Mouse (Mus musculus) bone marrow, adult 2 months (tissue): Measurements from ENCODE around the gene Gm17455. TPM values are rescaled to one million over a fixed set of nuclear protein-coding genes. Genes with fewer than 3 reads are reported as not detected.

Experiments
- H3K27ac ChIP-seq: fragments of 200-500 bp; 2 replicates; pipeline ENCODE4 v1.5.1; 2012; ENCODE audit warnings: low read depth, mild to moderate bottlenecking, control low read depth, inconsistent platforms, low read length; ENCODE audit not compliant: control insufficient read depth, poor library complexity, insufficient read depth
- H3K4me1 ChIP-seq: fragments of 200-500 bp; 2 replicates; pipeline ENCODE4 v1.6.1; 2011; ENCODE audit warnings: low read length; ENCODE audit not compliant: control insufficient read depth, insufficient read depth
- H3K4me3 ChIP-seq: fragments of 200-500 bp; replicated peaks from 2 replicates; pipeline ENCODE3; 2011; ENCODE audit warnings: mild to moderate bottlenecking, low read depth, low read length, control low read depth; ENCODE audit not compliant: control insufficient read depth
- CTCF ChIP-seq: fragments of 200-500 bp; IDR thresholded peaks from 2 replicates; pipeline ENCODE4 v1.5.1; 2011; ENCODE audit warnings: low read length, control low read depth; ENCODE audit not compliant: control insufficient read depth, insufficient read depth
- POLR2A ChIP-seq: fragments of 200-500 bp; IDR thresholded peaks from 2 replicates; pipeline ENCODE4 v1.6.1; 2011; ENCODE audit warnings: low read depth, mild to moderate bottlenecking, control low read depth, low read length, borderline replicate concordance; ENCODE audit not compliant: control insufficient read depth
- WGBS: fragments of 180-500 bp; shearing (Covaris S2); methylation state at CpG from one replicate; pipeline ENCODE4 v1.1.7; 2018; 5-methylcytosine and 5-hydroxymethylcytosine counted together
- polyA plus RNA-seq: library from polyadenylated mRNA; stranded (reverse); fragments of >200 nt; gene quantifications from 2 replicates; pipeline ENCODE4 v1.2.4, GENCODE M21; 2011; ENCODE audit warnings: low replicate concordance; ENCODE audit not compliant: missing spikeins, insufficient read depth, insufficient read length

Gene Gm17455
- polyA plus RNA-seq, 1 experiment = 6.0 TPM

DNA sequence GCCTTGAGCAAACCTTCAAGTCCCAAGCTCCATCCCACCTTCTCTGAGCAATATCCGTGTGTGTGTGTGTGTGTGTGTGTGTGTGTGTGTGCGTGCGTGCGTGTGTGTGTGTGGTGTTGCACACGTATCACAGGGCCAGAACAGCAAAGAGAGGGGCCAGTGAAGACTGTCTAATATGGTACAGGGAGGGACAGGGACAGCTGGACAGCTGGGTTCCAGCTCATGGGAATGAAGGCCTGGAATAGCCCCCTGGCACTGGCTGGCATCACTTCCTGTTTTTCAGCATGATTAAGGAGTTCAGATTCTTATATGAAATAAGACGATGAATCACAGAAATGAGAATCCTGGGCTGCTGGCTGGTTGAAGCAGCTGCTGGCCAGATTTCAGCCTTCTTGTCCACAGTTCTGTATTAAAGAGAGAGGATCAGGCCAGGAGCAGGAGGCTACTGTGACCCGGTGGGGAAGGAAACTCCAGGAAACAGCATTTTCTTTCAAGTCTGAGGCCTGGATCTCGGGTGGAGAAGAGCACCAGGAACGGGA is 20.0 kb upstream of the Gm17455 start:
- H3K27ac ChIP-seq = peak overlapping the region; percentile 26; the same call in 1 of the 2 replicates
- peaks cover 12% of the 10 kb centered on the region for H3K4me1 ChIP-seq
- H3K4me3 ChIP-seq = no peak overlapping the region
- TF ChIP-seq CTCF (no peak), POLR2A (no peak)
- 66% methylated on average over 9 of the region's 9 CpGs for WGBS

DNA sequence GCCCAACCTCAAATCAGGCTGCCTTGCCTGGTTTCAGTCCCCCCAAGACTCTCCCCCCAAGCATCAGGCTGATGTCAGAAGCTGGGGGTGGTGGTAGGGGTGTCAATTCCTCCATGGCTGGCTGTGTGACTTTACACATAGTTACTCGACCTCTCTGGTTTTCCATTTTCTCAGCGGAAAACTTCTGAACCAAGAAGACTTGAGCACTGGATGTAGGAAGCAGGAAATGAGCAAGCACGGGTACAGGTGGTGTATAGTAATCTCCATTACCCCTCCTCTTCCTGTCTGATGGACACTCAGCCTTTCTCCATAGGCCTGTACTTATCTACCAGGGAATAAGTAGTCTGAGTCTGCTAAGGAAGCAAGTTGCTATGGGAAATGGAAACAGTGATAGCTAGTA is 19.3 kb upstream of the Gm17455 start:
- H3K4me1 ChIP-seq = peaks cover 8% of the 10 kb centered on the region
- no peak overlapping the region for H3K4me3 ChIP-seq
- TF ChIP-seq CTCF (no peak), POLR2A (no peak)
- WGBS = 40% methylated on average over 3 of the region's 3 CpGs
- H3K27ac ChIP-seq = peak overlapping the region; percentile 26

DNA sequence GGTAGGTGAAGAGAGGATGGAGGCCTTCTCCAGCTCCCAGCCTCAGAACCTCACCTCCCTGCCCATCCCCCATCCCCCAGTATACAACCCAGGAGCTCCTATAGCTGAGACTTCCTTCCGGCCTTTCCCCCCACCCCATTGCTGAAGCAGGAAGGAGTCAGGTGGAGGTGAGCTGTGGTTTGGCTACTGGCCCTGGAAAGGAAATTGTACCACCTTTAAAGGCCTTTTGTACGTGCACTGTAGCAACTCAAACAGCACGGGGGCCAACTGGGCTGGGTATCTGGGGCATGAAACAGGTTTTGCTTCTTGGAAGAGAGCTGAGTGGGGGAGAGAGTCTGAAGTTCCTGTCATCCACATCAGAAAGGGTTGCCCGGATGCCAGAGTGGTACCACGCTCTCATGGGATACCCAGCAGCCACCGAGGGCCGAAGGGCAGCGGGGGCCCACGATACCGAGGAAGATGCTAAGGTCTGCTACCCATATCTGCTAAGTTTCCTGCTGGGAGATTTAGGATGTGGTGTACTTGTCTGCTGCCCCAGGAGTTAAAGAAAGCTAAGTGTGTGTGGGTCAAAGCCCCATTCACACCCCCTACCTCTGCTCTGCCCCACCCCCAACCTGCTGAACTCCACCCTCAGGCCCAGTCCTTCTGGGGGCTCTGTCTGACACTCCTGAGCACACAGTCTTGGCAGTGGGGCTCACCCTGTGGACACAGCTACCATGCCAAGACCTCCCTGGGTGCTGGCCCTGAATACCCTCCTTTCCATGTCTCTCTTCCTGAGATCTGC is 18.2 kb upstream of the Gm17455 start:
- Histone ChIP-seq H3K4me1 (peaks cover 6% of the 10 kb centered on the region), H3K4me3 (no peak overlapping the region), H3K27ac (peak overlapping the region; percentile 67)
- TF ChIP-seq POLR2A (no peak), CTCF (no peak)
- 31% methylated on average over 10 of the region's 10 CpGs for WGBS

DNA sequence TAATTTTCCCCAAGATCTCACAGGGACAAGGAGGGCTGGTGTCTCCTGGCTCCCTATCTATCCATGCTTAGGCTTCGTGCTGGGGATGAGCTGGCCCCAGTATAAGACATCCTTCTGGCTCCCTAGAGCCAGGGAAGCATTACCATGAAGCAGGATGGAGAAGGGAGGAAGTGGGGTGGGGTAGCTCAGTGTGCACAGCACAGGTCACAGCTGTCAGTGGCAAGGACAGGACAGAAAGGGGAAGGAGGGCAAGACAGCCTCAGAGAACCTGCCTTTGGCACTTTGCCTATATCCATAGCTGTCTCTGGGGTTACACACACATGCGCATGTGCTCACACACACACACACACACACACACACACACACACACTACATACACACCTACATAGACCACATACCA is 11.2 kb upstream of the Gm17455 start:
- 29% methylated on average over 2 of the region's 2 CpGs for WGBS
- Histone ChIP-seq H3K4me1 (peaks cover 9% of the 10 kb centered on the region), H3K27ac (peak overlapping the region; percentile 51; the same call in 1 of the 2 replicates), H3K4me3 (no peak overlapping the region)
- TF ChIP-seq CTCF = no peak
- TF ChIP-seq POLR2A = no peak

DNA sequence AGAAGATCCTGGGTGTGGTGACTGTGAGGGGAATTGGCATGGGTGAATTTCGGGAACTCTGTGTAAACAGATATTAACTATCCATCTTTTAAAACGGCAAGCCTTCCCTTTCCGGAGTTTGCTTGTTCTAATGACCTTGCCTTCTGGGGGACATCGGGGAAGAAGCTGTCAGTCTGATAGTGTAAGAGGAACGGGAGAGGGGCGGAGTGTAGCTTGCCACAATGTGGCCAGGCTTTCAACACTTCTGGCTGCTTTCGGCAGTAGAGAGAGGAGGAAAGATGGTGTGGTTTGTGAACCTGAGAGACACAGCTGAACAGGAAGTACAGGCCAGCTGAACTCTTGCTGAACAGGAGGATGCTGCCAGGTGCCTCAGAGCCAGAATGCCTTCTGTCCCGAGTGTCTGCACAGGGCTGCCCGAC is 10.1 kb upstream of the Gm17455 start:
- Histone ChIP-seq H3K4me1 (peaks cover 9% of the 10 kb centered on the region), H3K27ac (peak overlapping the region; percentile 84), H3K4me3 (no peak overlapping the region)
- under 1% methylated on average over 9 of the region's 9 CpGs for WGBS
- TF ChIP-seq CTCF = no peak
- no peak for TF ChIP-seq POLR2A

DNA sequence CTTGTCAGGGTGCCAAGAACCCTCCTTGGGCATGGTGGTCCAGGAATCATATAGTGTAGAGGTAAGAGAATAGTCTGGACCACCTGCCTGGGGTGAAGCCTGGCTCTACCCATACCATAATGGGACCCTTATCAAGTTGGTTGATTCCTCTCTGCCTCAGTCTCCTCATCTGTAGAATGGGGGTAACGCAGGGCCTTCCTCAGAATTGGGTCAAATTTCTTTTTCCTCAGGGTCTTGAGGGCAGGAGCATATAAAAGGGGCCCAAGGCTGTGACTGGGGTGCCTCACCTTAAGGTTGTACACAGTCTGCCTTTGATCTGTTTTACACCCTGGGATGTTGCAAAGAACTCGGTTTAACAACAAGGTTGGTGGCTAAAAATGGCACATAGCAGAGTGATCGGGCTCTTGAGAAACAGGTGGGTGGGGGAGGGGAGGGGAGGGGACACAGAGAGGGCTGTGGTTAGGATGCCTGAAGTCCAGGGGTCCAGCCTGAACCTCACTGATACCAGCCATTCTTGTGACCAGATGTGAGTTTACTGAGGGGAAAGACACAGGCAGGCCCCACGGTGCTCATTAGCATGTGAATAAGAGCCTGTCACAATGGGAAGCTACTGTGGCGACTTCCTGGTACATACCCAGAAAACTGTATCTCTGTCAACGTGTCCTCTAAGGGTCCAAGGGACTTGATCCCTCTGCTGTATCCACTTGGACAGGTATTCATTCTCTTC is 9.2 kb upstream of the Gm17455 start:
- peak overlapping the region; percentile 84 for H3K27ac ChIP-seq
- H3K4me1 ChIP-seq = peaks cover 9% of the 10 kb centered on the region
- TF ChIP-seq POLR2A (no peak), CTCF (no peak)
- no peak overlapping the region for H3K4me3 ChIP-seq
- 29% methylated on average over 6 of the region's 6 CpGs for WGBS

DNA sequence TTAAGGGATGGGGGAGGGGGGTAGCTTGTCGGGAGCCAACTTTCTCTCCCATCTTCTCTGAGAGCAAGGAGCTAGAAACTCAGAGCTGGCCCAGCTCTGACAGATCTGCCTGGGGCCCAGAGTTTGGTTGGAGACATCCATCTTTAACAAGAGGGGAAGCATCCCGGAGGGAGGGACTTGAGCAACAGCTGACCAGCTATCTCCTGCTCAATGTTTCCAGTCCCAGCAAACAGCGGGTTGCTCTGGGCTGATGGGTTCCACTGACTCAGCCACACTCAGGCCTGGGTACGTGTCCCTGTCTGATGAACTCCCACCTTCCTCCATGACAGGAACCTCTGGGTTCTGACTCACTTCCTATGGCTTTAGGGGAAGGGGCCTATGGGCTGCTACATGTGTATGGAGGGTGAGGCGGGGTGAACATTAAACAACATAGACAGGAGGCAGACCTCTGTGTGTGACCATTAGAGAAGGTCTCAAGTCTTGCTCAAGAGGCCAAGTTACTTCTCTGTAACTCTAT is 8.6 kb upstream of the Gm17455 start:
- no peak overlapping the region for H3K4me3 ChIP-seq
- H3K27ac ChIP-seq = peak overlapping the region; percentile 84
- H3K4me1 ChIP-seq = peaks cover 9% of the 10 kb centered on the region
- 39% methylated on average over 5 of the region's 5 CpGs for WGBS
- TF ChIP-seq POLR2A (no peak), CTCF (no peak)

DNA sequence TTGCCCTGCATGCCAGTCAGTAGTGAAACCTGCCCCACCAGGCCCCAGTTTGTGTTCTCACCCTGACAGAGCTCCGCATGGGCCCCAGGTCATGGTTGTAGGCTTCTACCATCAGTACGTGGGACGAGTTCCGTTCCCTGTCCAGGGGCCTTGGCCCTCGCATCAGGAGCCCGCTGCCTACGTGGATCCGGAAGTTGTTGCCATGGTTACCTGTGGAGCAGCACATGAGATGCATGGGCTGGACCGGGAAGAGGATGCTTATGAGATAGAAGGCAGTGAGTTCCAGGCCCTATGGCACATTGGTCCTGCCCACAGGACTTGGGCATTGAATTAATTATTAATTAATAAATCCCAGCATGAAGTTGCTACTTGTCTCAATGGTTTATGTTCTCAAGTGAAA is 7.9 kb upstream of the Gm17455 start:
- Histone ChIP-seq H3K4me1 (peaks cover 9% of the 10 kb centered on the region), H3K27ac (peak overlapping the region; percentile 74), H3K4me3 (no peak overlapping the region)
- no peak for TF ChIP-seq POLR2A
- no peak for TF ChIP-seq CTCF
- WGBS = 84% methylated on average over 9 of the region's 9 CpGs
